ENCODE assay signal across 15 mouse cellular contexts in the genomic region with DNA sequence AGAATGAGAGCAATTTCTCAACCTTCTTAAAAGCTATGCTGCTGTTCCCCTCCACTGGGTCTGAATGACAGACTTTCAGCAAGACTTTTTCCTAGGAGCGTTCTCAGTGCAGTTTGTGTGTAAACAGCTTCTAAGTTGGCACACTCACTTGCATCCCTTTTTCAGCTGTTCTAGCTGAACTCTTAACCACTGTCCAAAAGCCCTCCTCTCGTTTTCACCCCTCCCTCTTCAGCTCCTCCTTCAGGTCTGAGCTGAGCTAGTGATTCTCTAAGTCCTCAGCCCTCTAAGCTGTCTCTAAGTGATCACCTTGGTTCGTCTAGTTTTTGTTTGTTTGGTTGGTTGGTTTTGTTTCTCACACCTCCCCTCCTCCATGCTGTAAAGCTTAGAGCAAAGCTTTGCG. TPM values are rescaled to one million over a fixed set of nuclear protein-coding genes. Genes with fewer than 3 reads are reported as not detected.
DNase-seq lines count a peak whose midpoint lies in the region; ATAC-seq and TF ChIP-seq lines count a peak whose summit lies in the region.
"Had no signal": no experiment of that assay in that cellular context is flagged by ENCODE, and none has a peak within 500 bp of the region (broad histone marks: within the 10 kb centered on the region; RNA-seq: fewer than 3 reads in every experiment).

No protein-coding gene starts in this region.

- no peak for ATAC-seq in hindbrain, embryonic 15.5 days (ENCODE audit: low FRiP score, low read depth)
- no peak for ATAC-seq in hindbrain, embryonic 11.5 days (ENCODE audit: low FRiP score)
- ATAC-seq in stomach, embryonic 14.5 days (ENCODE audit: insufficient number of reproducible peaks, insufficient read depth, low FRiP score, low read depth), result no peak
- ATAC-seq in stomach, postnatal 0 days (ENCODE audit: low FRiP score, low TSS enrichment), result no peak
- ATAC-seq in kidney, embryonic 16.5 days (ENCODE audit: low FRiP score, low TSS enrichment), result no peak
- ATAC-seq: intestine, embryonic 16.5 days had no signal

- no peak for TF ChIP-seq CTCF in stomach, postnatal 0 days (IDR thresholded peaks at IDR 0.05; ENCODE audit: low read depth)

- no peak overlapping the region for H3K4me3 ChIP-seq in hindbrain, embryonic 15.5 days
- no peak overlapping the region for H3K4me3 ChIP-seq in hindbrain, embryonic 11.5 days (ENCODE audit: low read depth, low read length)
- no peak overlapping the region for H3K4me3 ChIP-seq in stomach, embryonic 14.5 days (ENCODE audit: low read depth, low read length)
- no peak overlapping the region for H3K4me3 ChIP-seq in stomach, postnatal 0 days (ENCODE audit: low read depth, low read length)
- no peak overlapping the region for H3K4me3 ChIP-seq in kidney, embryonic 16.5 days (ENCODE audit: low read length)
- H3K4me3 ChIP-seq: forebrain, embryonic 10.5 days; stomach, embryonic 15.5 days had no signal

- H3K9me3 ChIP-seq in hindbrain, embryonic 15.5 days, result no peaks in the 10 kb centered on the region
- H3K9me3 ChIP-seq in hindbrain, embryonic 11.5 days (ENCODE audit: control insufficient read depth, low read length), result no peaks in the 10 kb centered on the region
- H3K9me3 ChIP-seq in stomach, embryonic 14.5 days (ENCODE audit: control insufficient read depth, low read depth, low read length), result no peaks in the 10 kb centered on the region
- H3K9me3 ChIP-seq in stomach, postnatal 0 days (ENCODE audit: control insufficient read depth, low read length), result no peaks in the 10 kb centered on the region
- no peaks in the 10 kb centered on the region for H3K9me3 ChIP-seq in kidney, embryonic 16.5 days (ENCODE audit: low read length)
- H3K9me3 ChIP-seq: forebrain, embryonic 10.5 days; midbrain, embryonic 10.5 days; stomach, embryonic 15.5 days had no signal

- no peak overlapping the region for H3K27ac ChIP-seq in hindbrain, embryonic 15.5 days (replicated peaks)
- H3K27ac ChIP-seq in hindbrain, embryonic 11.5 days (ENCODE audit: low read depth, low read length), result no peak overlapping the region
- no peak overlapping the region for H3K27ac ChIP-seq in stomach, embryonic 14.5 days (ENCODE audit: low read length)
- H3K27ac ChIP-seq in stomach, postnatal 0 days (replicated peaks), result no peak overlapping the region
- H3K27ac ChIP-seq in kidney, embryonic 16.5 days (ENCODE audit: low read length), result no peak overlapping the region
- H3K27ac ChIP-seq: forebrain, embryonic 10.5 days; gastrocnemius, adult 2 months; midbrain, embryonic 10.5 days; stomach, embryonic 15.5 days had no signal

- DNase-seq in hindbrain, embryonic 11.5 days (ENCODE audit: low spot score), result no peak
- no peak for DNase-seq in stomach, postnatal 0 days (ENCODE audit: low spot score)
- DNase-seq in layer of hippocampus, postnatal 10 days (ENCODE audit: low spot score in 2 of 2), result no peak
- DNase-seq in adrenal gland, adult 8-10 months, result no peak
- DNase-seq: cerebellum, adult 11 months; gastrocnemius, adult 2 months; lung, embryonic 14.5 days; right cerebral cortex, postnatal 25 days had no signal

- no peak overlapping the region for H3K9ac ChIP-seq in hindbrain, embryonic 15.5 days
- no peak overlapping the region for H3K9ac ChIP-seq in hindbrain, embryonic 11.5 days (ENCODE audit: low read depth, low read length)
- H3K9ac ChIP-seq in stomach, embryonic 14.5 days (replicated peaks; ENCODE audit: low read depth, low read length), result 0 out of 2 replicates have a peak overlapping the region, but pooled peaks have one; percentile 21
- H3K9ac ChIP-seq in stomach, postnatal 0 days (ENCODE audit: low read length), result no peak overlapping the region
- H3K9ac ChIP-seq in kidney, embryonic 16.5 days (replicated peaks; ENCODE audit: low read length), result 0 out of 2 replicates have a peak overlapping the region, but pooled peaks have one; percentile 35
- H3K9ac ChIP-seq: lung, embryonic 14.5 days; stomach, embryonic 15.5 days had no signal

- H3K27me3 ChIP-seq in hindbrain, embryonic 15.5 days, result no peaks in the 10 kb centered on the region
- no peaks in the 10 kb centered on the region for H3K27me3 ChIP-seq in hindbrain, embryonic 11.5 days (ENCODE audit: control insufficient read depth, insufficient read depth, low read length)
- no peaks in the 10 kb centered on the region for H3K27me3 ChIP-seq in stomach, embryonic 14.5 days (ENCODE audit: control insufficient read depth, insufficient read depth, low read length)
- no peaks in the 10 kb centered on the region for H3K27me3 ChIP-seq in stomach, postnatal 0 days (ENCODE audit: control insufficient read depth, insufficient read depth, low read length)
- no peaks in the 10 kb centered on the region for H3K27me3 ChIP-seq in kidney, embryonic 16.5 days (ENCODE audit: insufficient read depth, low read length)
- H3K27me3 ChIP-seq: stomach, embryonic 15.5 days had no signal

- peaks cover 30% of the 10 kb centered on the region for H3K4me1 ChIP-seq in hindbrain, embryonic 15.5 days (replicated peaks)
- 0 out of 2 replicates have a peak, but pooled peaks cover 3% of the 10 kb centered on the region for H3K4me1 ChIP-seq in hindbrain, embryonic 11.5 days (replicated peaks; ENCODE audit: control insufficient read depth, insufficient read depth, low read length)
- peaks cover 16% of the 10 kb centered on the region; the same call in 1 of the 2 replicates for H3K4me1 ChIP-seq in stomach, embryonic 14.5 days (ENCODE audit: control insufficient read depth, insufficient read depth, low read length)
- H3K4me1 ChIP-seq in stomach, postnatal 0 days (replicated peaks; ENCODE audit: control insufficient read depth, insufficient read depth), result no peaks in the 10 kb centered on the region
- peaks cover 25% of the 10 kb centered on the region for H3K4me1 ChIP-seq in kidney, embryonic 16.5 days (ENCODE audit: insufficient read depth, low read length)

- H3K4me2 ChIP-seq in hindbrain, embryonic 15.5 days, result peak overlapping the region; percentile 89
- H3K4me2 ChIP-seq in hindbrain, embryonic 11.5 days (replicated peaks; ENCODE audit: low read depth, low read length), result no peak overlapping the region
- H3K4me2 ChIP-seq in stomach, embryonic 14.5 days (replicated peaks; ENCODE audit: low read depth, low read length), result no peak overlapping the region
- H3K4me2 ChIP-seq in stomach, postnatal 0 days (replicated peaks; ENCODE audit: low read depth), result no peak overlapping the region
- H3K4me2 ChIP-seq in kidney, embryonic 16.5 days (replicated peaks; ENCODE audit: low read depth, low read length), result peak overlapping the region; percentile 84

- 62% methylated on average over 4 of the region's 4 CpGs for WGBS in hindbrain, embryonic 15.5 days
- WGBS in hindbrain, embryonic 11.5 days, result 71% methylated on average over 4 of the region's 4 CpGs
- WGBS in stomach, embryonic 14.5 days, result 46% methylated on average over 4 of the region's 4 CpGs
- 45% methylated on average over 4 of the region's 4 CpGs for WGBS in stomach, postnatal 0 days
- WGBS in kidney, embryonic 16.5 days, result 37% methylated on average over 4 of the region's 4 CpGs

- H3K36me3 ChIP-seq in hindbrain, embryonic 15.5 days, result no peaks in the 10 kb centered on the region
- H3K36me3 ChIP-seq in hindbrain, embryonic 11.5 days (ENCODE audit: control insufficient read depth, insufficient read depth, low read length), result no peaks in the 10 kb centered on the region
- no peaks in the 10 kb centered on the region for H3K36me3 ChIP-seq in stomach, embryonic 14.5 days (ENCODE audit: control insufficient read depth, insufficient read depth, low read length)
- no peaks in the 10 kb centered on the region for H3K36me3 ChIP-seq in stomach, postnatal 0 days (ENCODE audit: control insufficient read depth, insufficient read depth, low read length)
- H3K36me3 ChIP-seq in kidney, embryonic 16.5 days (ENCODE audit: insufficient read depth, low read length), result no peaks in the 10 kb centered on the region
- H3K36me3 ChIP-seq: forebrain, embryonic 10.5 days; midbrain, embryonic 10.5 days; stomach, embryonic 15.5 days had no signal

- no peak for TF ChIP-seq EP300 in stomach, postnatal 0 days (optimal IDR thresholded peaks at IDR 0.05)

RNA-seq across cellular contexts. Expression of gene Dnajc13, which starts 2.4 kb away (rescaled TPM):
- polyA plus RNA-seq in hindbrain, embryonic 15.5 days (2015; fragmentation: Nextera tagmentation; extraction: Ambion mirVana), result 17.7 and 22.6 TPM in 2 replicates
- 19.8 and 31.5 TPM in 2 replicates for polyA plus RNA-seq in hindbrain, embryonic 11.5 days (2014; fragmentation: Nextera tagmentation; extraction: Ambion mirVana)
- 26.1 and 37.7 TPM in 2 replicates for polyA plus RNA-seq in stomach, embryonic 14.5 days (2014; fragmentation: Nextera tagmentation; extraction: Ambion mirVana)
- 10.7 and 11.5 TPM in 2 replicates for polyA plus RNA-seq in stomach, postnatal 0 days (2015; fragmentation: Nextera tagmentation; extraction: Ambion mirVana)
- polyA plus RNA-seq in kidney, embryonic 16.5 days (2015; fragmentation: Nextera tagmentation; extraction: Ambion mirVana), result 23.4 and 25.7 TPM in 2 replicates
- total RNA-seq in layer of hippocampus, postnatal 10 days (2021), result 10 to 100 TPM; 71.0 to 71.3 TPM
- 10 to 100 TPM; 42.1 to 66.1 (median 50.1) TPM for total RNA-seq in adrenal gland, adult 8-10 months (2022)

Comparison
In these comparisons a context has a peak if more than half of its experiments do, and no peak if none do; other contexts are left out.
1. H3K4me2 ChIP-seq: peak in hindbrain, embryonic 15.5 days (single experiment) and kidney, embryonic 16.5 days (single experiment); none in hindbrain, embryonic 11.5 days (single experiment), stomach, embryonic 14.5 days (single experiment) and stomach, postnatal 0 days (single experiment).
2. H3K9ac ChIP-seq: peak in stomach, embryonic 14.5 days (single experiment) and kidney, embryonic 16.5 days (single experiment); none in hindbrain, embryonic 15.5 days (single experiment), hindbrain, embryonic 11.5 days (single experiment) and stomach, postnatal 0 days (single experiment).